Mouse (Mus musculus) neutrophil, adult 5-6 weeks (primary cell): Measurements from ENCODE around the gene Mpzl3. TPM values are rescaled to one million over a fixed set of nuclear protein-coding genes. Genes with fewer than 3 reads are reported as not detected.

Experiments
- ATAC-seq: fragments of 151-379, 151-347 bp; 2 replicates; pipeline ENCODE4 v1.8.0; 2017; ENCODE audit warnings: mild to moderate bottlenecking, moderate TSS enrichment; ENCODE audit not compliant: insufficient number of reproducible peaks, poor library complexity, low FRiP score, severe bottlenecking; ENCODE audit errors: extremely low read depth
- total RNA-seq: library from RNA; stranded (forward); fragments of 200-1000 nt; gene quantifications from 2 replicates; pipeline ENCODE4 v1.2.3, GENCODE M21; 2017

Gene Mpzl3
- total RNA-seq, 1 experiment from 2014 or later = 51.6 TPM

DNA sequence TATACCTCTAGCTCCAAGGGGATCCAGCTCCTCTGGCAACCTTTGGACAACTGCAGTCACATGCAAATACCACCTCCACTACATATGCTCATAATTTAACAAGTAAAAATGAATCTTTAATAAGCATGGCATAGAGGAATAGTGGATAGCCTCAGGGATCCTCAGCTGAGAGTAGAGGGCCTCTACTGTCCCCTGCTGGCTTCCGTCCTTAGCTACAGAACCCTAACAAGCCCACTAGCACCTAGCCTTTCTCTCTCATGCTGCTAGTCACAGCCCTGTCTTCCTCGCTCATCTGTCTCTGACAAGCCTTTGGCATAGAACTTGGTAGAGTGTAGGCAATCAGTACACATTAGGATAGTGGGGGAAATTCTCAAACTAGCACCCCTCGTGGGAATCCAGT, 35.8 kb downstream of the Mpzl3 start:
- ATAC-seq = no peak

DNA sequence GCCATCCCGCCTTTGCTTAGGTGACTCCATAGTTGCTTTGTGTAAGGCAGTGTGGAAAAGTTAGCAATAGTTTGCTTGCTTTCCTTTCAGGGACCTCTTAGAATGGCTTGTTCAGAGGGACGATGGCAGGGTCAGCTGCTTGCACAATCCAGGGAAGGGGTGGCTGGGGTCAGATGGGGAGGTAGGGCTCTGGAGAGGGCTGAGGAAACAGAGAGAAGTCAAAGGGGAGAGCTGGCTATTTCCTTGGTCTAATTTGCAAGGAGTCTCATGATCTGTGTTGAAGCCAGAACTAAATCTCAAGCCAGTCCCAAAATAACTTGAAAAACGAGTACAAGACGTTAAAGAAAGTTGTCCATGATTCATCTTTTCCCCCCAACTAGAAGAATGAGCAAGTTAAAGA, 37.7 kb downstream of the Mpzl3 start:
- ATAC-seq = no peak

- ATAC-seq = peak; percentile 22; the same call in 1 of the 2 replicates
Observed at GRCm38 (mm10) chr9:45095149-45095937, 40.4 kb downstream of the Mpzl3 start.

- no peak for ATAC-seq
Observed at GRCm38 (mm10) chr9:45097877-45098276, 42.9 kb downstream of the Mpzl3 start.

GRCm38 (mm10) chr9:45098426-45098825, 43.4 kb downstream of the Mpzl3 start:
- ATAC-seq = no peak

DNA sequence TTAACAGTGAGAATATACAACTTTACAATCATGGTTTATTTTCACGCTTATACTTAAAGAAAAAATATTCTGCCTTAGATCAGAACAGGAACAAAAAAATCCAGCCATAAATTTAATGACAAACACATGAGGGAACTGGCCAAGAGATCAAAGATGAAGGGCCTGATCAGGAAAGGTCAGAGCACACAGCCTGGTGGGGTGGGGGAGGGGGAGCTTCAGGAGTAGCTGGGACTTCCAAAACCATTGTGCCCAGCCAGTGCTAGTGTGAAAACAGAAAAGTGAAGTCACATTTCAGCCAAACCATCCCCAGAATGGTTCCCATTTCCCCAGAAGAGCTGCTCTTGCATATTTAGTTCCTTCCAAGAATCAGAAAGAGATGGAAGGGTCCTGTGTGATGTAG, 47.5 kb downstream of the Mpzl3 start:
- no peak for ATAC-seq

GRCm38 (mm10) chr9:45103211-45103979, 48.4 kb downstream of the Mpzl3 start:
- no peak for ATAC-seq

DNA sequence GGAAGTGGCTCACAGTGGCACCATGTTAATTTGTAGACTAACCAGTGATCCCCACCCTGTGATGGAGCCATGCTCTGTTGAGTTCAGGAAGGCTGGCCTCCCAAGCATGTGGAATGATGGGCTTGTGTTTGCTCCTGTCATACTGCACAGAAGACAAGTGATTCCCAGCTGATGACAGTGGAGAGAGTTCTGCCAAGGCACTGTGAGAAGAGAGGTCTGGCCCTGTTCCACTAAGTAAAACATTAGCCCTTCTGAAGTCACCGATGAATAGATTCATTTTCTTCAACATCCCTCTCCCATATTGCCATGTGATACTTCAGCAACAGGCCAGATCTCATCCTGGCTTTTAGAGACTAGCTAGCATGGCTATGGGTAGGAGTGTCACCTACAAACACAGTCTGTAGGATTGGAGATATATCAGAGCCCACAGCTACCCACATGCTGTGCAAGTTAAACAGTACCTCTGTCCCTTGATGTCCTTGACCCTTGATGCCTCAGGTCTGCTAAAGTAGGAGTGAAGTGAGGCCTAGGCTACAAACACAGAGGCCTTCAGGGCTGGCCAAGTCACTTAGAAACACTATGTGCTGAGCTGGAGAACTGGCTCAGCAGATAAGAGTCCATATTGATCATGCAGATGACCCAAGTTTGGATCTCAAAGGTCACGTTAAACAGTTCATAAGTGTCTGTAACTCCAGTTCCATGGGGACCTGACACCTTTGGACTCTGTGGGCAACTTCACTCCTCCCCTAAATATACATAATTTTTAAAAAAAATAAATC, 50.8 kb downstream of the Mpzl3 start:
- no peak for ATAC-seq

DNA sequence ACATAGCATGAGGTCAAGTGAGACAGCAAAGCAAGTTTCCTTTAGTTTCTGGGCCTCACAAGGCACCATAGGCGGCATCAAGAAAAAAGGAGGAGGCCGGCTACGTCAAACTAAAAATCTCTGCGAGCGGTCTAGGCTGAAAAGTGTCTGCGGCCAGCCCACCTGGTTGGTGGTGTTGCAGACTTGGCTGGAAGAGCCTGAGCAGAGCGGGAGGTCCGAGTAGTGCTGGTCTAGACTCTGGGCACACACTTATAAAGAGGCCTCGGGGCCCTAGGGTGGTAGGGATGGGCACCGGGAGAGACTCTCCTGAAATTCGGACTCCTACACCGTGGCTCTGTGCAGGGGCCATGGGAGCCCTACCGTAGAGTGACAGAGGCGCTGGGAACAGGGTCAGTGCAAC, 60.7 kb downstream of the Mpzl3 start:
- ATAC-seq = no peak

- peak; percentile 55 for ATAC-seq
Observed at GRCm38 (mm10) chr9:45116819-45117218, 61.8 kb downstream of the Mpzl3 start.

DNA sequence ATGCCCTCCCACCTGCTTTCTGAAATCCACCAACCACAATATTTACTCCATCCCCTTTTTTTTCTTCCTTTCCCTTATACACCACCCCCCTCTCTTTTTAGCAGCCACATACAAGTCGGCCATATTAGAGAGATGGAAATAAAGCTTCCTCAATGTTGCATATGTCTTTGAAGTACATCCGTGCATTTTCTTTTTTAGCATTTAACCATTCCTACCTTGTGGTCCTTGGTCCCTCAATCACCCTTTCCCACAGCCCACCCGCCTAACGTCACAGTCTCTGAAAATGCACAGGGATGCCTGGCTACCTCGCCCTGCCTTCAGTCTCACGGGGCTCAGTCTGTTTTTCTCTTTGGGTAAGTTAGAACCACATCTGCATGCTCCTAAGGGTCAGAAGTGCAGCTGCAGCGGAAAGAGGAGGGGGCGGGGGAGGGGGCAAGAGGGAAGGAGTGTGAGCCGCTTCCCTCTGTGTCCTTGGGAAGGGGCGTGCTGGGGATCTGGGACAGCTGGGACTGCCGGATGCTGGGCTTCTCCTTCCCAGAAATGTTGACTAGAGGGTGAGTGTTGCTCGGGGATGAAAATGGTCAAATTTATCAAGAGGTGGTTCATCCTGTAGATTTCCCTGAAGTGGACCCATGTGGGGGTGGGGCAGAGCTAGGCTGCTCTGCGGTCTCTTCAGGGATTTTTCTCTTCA, 62.9 kb downstream of the Mpzl3 start, which contains the start of gene Scn2b:
TSS of gene Scn2b (plus strand) at position 42 of the 691 bp plus-strand sequence.
- no peak for ATAC-seq

GRCm38 (mm10) chr9:45118552-45118951, 63.6 kb downstream of the Mpzl3 start:
- ATAC-seq = no peak

DNA sequence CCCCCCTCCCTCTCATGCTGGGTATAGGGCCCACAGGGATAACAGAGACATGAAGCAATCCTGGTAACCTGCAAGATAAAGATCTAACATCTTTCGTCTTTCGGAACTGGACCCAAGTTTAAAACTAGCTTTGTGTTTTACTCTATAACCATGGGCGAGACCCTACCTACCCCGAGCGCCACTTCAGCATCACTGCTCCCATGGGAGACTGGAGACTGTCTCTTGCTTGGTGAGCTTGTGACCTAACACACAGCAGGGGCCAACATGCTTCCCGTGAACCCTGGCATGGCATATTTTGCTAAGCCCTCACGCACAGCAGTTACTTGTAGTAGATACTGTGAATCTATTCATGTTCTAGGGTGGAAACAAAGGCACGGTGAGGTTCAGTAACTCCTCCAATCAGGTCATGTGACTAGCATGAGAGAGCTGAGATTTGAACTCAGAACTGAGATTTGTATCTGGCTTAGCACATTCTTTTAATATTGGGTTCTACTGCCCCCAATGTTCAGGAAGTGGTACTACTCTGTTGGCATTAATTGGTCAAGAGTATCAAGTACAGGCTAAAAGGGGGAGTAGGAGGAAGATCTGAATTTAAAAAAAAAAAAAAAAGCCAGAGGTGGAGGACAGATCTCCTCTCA, 64.4 kb downstream of the Mpzl3 start:
- ATAC-seq = no peak

- ATAC-seq = no peak
Observed at GRCm38 (mm10) chr9:45119954-45120530, 65.1 kb downstream of the Mpzl3 start.

DNA sequence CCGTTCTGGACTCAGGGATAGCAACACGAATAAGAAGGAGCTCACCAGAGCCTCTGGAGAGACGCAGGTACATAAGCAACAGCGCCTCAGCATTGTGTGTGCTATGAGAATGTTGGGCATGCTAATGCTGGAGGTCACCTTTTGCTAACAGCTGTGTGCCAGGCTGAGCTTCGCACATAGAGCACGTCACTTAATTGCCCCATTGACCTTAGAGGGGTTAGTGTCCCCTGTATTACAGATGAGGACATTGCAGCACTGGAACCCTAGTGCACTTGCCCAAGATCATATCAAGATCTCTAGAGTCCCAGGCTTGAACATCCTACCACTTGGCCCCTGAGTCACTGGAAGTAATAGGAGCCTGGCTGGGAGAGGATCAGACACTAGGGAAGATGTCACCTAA, 65.6 kb downstream of the Mpzl3 start:
- ATAC-seq = no peak

- ATAC-seq = no peak
Observed at GRCm38 (mm10) chr9:45121001-45121400, 66.0 kb downstream of the Mpzl3 start.

- peak; percentile 74 for ATAC-seq
Observed at GRCm38 (mm10) chr9:45121769-45122168, 66.8 kb downstream of the Mpzl3 start.

DNA sequence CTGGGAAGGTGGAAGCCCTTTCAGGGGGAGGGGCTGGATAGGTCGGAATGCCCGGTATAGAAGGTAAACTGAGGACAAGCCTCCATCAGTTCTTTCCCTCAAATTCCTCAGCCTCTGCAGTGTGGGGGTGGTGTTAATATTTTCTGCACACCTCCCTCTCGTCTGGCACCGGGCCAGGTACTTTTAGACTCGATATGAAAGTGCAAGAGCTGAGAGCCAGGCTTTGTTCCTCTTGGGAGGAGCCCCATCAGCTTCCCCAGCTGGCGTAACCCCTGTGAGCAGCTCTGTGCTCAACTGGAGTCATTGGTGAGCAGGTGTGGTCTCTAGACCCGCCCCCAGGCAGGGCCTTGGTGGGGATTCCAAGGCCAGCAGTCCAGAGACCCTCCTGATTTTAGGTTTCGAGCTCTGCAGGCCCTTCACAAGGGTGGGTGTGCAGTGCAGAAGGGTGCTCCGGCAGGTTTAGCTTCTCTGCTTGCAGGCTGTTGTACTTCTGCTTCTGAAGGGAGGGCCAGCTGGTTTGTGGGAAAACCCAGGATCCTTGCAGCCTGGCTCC, 67.3 kb downstream of the Mpzl3 start:
- peak; percentile 50 for ATAC-seq
